In genomic region chr2:106789694-106790328, GRCm38 (mm10) we compare ENCODE assay signal across 9 mouse cellular contexts.
DNase-seq lines count a peak whose midpoint lies in the region; ATAC-seq and TF ChIP-seq lines count a peak whose summit lies in the region.
"Had no signal": no experiment of that assay in that cellular context is flagged by ENCODE, and none has a peak within 500 bp of the region (broad histone marks: within the 10 kb centered on the region; RNA-seq: fewer than 3 reads in every experiment).

No protein-coding gene starts in this region.

- no peak overlapping the region for H3K4me3 ChIP-seq in kidney, embryonic 14.5 days (ENCODE audit: low read length)
- H3K4me3 ChIP-seq in embryonic facial prominence, embryonic 11.5 days (ENCODE audit: low read depth, low read length) = no peak overlapping the region
- no peak overlapping the region for H3K4me3 ChIP-seq in liver, postnatal 0 days (ENCODE audit: low read depth, low read length)

- H3K9me3 ChIP-seq in kidney, embryonic 14.5 days (ENCODE audit: control insufficient read depth, low read length) = no peaks in the 10 kb centered on the region
- no peaks in the 10 kb centered on the region for H3K9me3 ChIP-seq in embryonic facial prominence, embryonic 11.5 days (replicated peaks; ENCODE audit: control insufficient read depth, low read length)
- H3K9me3 ChIP-seq in liver, postnatal 0 days (ENCODE audit: low read length) = no peaks in the 10 kb centered on the region

- WGBS in kidney, embryonic 14.5 days = 14% methylated on average over 5 of the region's 5 CpGs
- WGBS in embryonic facial prominence, embryonic 11.5 days = 37% methylated on average over 5 of the region's 5 CpGs
- WGBS in liver, postnatal 0 days (ENCODE audit: insufficient replicate concordance) = 57% methylated on average over 5 of the region's 5 CpGs

- no peaks in the 10 kb centered on the region for H3K36me3 ChIP-seq in kidney, embryonic 14.5 days (ENCODE audit: control insufficient read depth, insufficient read depth, low read length)
- H3K36me3 ChIP-seq in embryonic facial prominence, embryonic 11.5 days (replicated peaks; ENCODE audit: control insufficient read depth, insufficient read depth, low read depth, low read length) = no peaks in the 10 kb centered on the region
- H3K36me3 ChIP-seq in liver, postnatal 0 days (replicated peaks; ENCODE audit: insufficient read depth, low read length) = no peaks in the 10 kb centered on the region
- H3K36me3 ChIP-seq: G1E had no signal

- H3K27ac ChIP-seq in kidney, embryonic 14.5 days (ENCODE audit: low read depth, low read length) = peak overlapping the region; percentile 90
- H3K27ac ChIP-seq in embryonic facial prominence, embryonic 11.5 days (replicated peaks; ENCODE audit: low read depth, low read length) = peak overlapping the region; percentile 63
- no peak overlapping the region for H3K27ac ChIP-seq in liver, postnatal 0 days (ENCODE audit: low read depth)

- TF ChIP-seq EP300 in liver, postnatal 0 days (IDR thresholded peaks at IDR 0.05; ENCODE audit: low read depth) = no peak

- H3K27me3 ChIP-seq in kidney, embryonic 14.5 days (ENCODE audit: control insufficient read depth, insufficient read depth, low read length) = no peaks in the 10 kb centered on the region
- H3K27me3 ChIP-seq in embryonic facial prominence, embryonic 11.5 days (ENCODE audit: control insufficient read depth, insufficient read depth, low read length) = no peaks in the 10 kb centered on the region
- no peaks in the 10 kb centered on the region for H3K27me3 ChIP-seq in liver, postnatal 0 days (ENCODE audit: insufficient read depth, low read length)

- DNase-seq in kidney, adult 18-20 months = no peak
- DNase-seq in NIH3T3 (ENCODE audit: low read depth) = peak; percentile 72
- DNase-seq in embryonic facial prominence, embryonic 11.5 days (ENCODE audit: low spot score) = peak; percentile 78
- DNase-seq in liver, postnatal 0 days = peak; percentile 19
- no peak for DNase-seq in retina, embryonic 14.5 days (ENCODE audit: low spot score)
- no peak for DNase-seq in gastrocnemius, postnatal 25 days
- DNase-seq: cerebellum, postnatal 25 days had no signal

- ATAC-seq in kidney, embryonic 14.5 days (ENCODE audit: low FRiP score, low TSS enrichment) = peak; percentile 86
- peak; percentile 84 for ATAC-seq in embryonic facial prominence, embryonic 11.5 days (replicated peaks; ENCODE audit: insufficient number of reproducible peaks, low FRiP score, low TSS enrichment, low read depth)
- peak; percentile 41 for ATAC-seq in liver, postnatal 0 days

- no peak overlapping the region for H3K9ac ChIP-seq in kidney, embryonic 14.5 days (ENCODE audit: low read depth, low read length)
- no peak overlapping the region for H3K9ac ChIP-seq in embryonic facial prominence, embryonic 11.5 days (replicated peaks; ENCODE audit: low read length)
- no peak overlapping the region for H3K9ac ChIP-seq in liver, postnatal 0 days (replicated peaks)

- no peak for TF ChIP-seq CTCF in liver, postnatal 0 days (IDR thresholded peaks at IDR 0.05; ENCODE audit: low read depth)

- peaks cover 32% of the 10 kb centered on the region for H3K4me1 ChIP-seq in kidney, embryonic 14.5 days (ENCODE audit: control insufficient read depth, insufficient read depth, low read length)
- peaks cover 5% of the 10 kb centered on the region; the same call in 1 of the 2 replicates for H3K4me1 ChIP-seq in embryonic facial prominence, embryonic 11.5 days (ENCODE audit: control insufficient read depth, insufficient read depth, low read length)
- H3K4me1 ChIP-seq in liver, postnatal 0 days (ENCODE audit: insufficient read depth) = peaks cover 3% of the 10 kb centered on the region; the same call in 1 of the 2 replicates

- H3K4me2 ChIP-seq in kidney, embryonic 14.5 days (replicated peaks; ENCODE audit: low read depth, low read length) = no peak overlapping the region; the same call in 1 of the 2 replicates
- H3K4me2 ChIP-seq in embryonic facial prominence, embryonic 11.5 days (ENCODE audit: low read depth, low read length) = no peak overlapping the region
- H3K4me2 ChIP-seq in liver, postnatal 0 days (ENCODE audit: low read depth, low read length) = no peak overlapping the region

Comparison
In these comparisons a context has a peak if more than half of its experiments do, and no peak if none do; other contexts are left out.
1. DNase-seq: peak in NIH3T3 (single experiment), embryonic facial prominence, embryonic 11.5 days (single experiment) and liver, postnatal 0 days (single experiment); none in kidney, adult 18-20 months (single experiment), retina, embryonic 14.5 days (single experiment) and gastrocnemius, postnatal 25 days (single experiment).
2. Peak in every context shown above with its lines, with median percentiles within 50 percentile points of each other: ATAC-seq.